Mouse (Mus musculus) hindbrain, postnatal 0 days (tissue): ENCODE measurements around the gene Tmem126a. TPM values are rescaled to one million over a fixed set of nuclear protein-coding genes. Genes with fewer than 3 reads are reported as not detected.

Experiments
- ATAC-seq: fragments of 200-750 bp; cut with Nextera tagmentation; 2 replicates; pipeline ENCODE4 v1.8.0; 2017; ENCODE audit warnings: mild to moderate bottlenecking, moderate TSS enrichment, moderate library complexity
- DNase-seq: peaks from one replicate; pipeline ENCODE4 v3.0.0-alpha.2; 2015; ENCODE audit warnings: low spot score
- H3K27ac ChIP-seq: fragments of 300-500 bp; sonication (generic); 2 replicates; pipeline ENCODE4 v1.5.1; 2014; ENCODE audit warnings: mild to moderate bottlenecking
- H3K27me3 ChIP-seq: fragments of 300-500 bp; sonication (generic); 2 replicates; pipeline ENCODE4 v1.6.1; 2014; ENCODE audit warnings: low read length, mixed read lengths; ENCODE audit not compliant: insufficient read depth
- H3K36me3 ChIP-seq: fragments of 300-500 bp; sonication (generic); 2 replicates; pipeline ENCODE4 v1.6.1; 2014; ENCODE audit warnings: low read length, mixed read lengths; ENCODE audit not compliant: insufficient read depth
- H3K4me1 ChIP-seq: fragments of 300-500 bp; sonication (generic); 2 replicates; pipeline ENCODE4 v1.6.1; 2014; ENCODE audit warnings: antibody characterized with exemption, low read length, mixed read lengths; ENCODE audit not compliant: insufficient read depth
- H3K4me2 ChIP-seq: fragments of 300-500 bp; sonication (generic); 2 replicates; pipeline ENCODE4 v1.6.1; 2014; ENCODE audit warnings: low read depth, mild to moderate bottlenecking, low read length, moderate library complexity, mixed read lengths
- H3K4me3 ChIP-seq: fragments of 300-500 bp; sonication (generic); 2 replicates; pipeline ENCODE4 v1.5.1; 2014; ENCODE audit warnings: low read length
- H3K9ac ChIP-seq: fragments of 300-500 bp; sonication (generic); replicated peaks from 2 replicates; pipeline ENCODE4 v1.6.1; 2014; ENCODE audit warnings: mild to moderate bottlenecking, low read length, moderate library complexity, mixed read lengths
- H3K9me3 ChIP-seq: fragments of 300-500 bp; sonication (generic); 2 replicates; pipeline ENCODE4 v1.6.1; 2016; ENCODE audit warnings: low read length, mixed read lengths
- CTCF ChIP-seq: IDR thresholded peaks from 2 replicates; pipeline ENCODE4 v1.5.1; 2016; ENCODE audit warnings: antibody characterized with exemption, control low read depth, low read depth
- WGBS: fragments of 180-500 bp; shearing (Covaris S2); extraction: QIAGEN DNeasy Blood & Tissue Kit; methylation state at CpG from one replicate; pipeline ENCODE4 v1.1.7; 2014; 5-methylcytosine and 5-hydroxymethylcytosine counted together
- polyA plus RNA-seq: library from polyadenylated mRNA; unstranded; fragments of >200 nt; fragmentation: Nextera tagmentation; extraction: Ambion mirVana; gene quantifications from 2 replicates; pipeline ENCODE4 v1.2.1, GENCODE M21; 2015
- total RNA-seq: library from RNA; depleted of rRNA; stranded (reverse); fragments of >200 nt; gene quantifications from 2 replicates; pipeline ENCODE4 v1.2.3, GENCODE M21; 2014; rRNA removed

Gene Tmem126a
- total RNA-seq (50.7 and 55.9 TPM in 2 replicates), polyA plus RNA-seq (139 and 145 TPM in 2 replicates)

DNA sequence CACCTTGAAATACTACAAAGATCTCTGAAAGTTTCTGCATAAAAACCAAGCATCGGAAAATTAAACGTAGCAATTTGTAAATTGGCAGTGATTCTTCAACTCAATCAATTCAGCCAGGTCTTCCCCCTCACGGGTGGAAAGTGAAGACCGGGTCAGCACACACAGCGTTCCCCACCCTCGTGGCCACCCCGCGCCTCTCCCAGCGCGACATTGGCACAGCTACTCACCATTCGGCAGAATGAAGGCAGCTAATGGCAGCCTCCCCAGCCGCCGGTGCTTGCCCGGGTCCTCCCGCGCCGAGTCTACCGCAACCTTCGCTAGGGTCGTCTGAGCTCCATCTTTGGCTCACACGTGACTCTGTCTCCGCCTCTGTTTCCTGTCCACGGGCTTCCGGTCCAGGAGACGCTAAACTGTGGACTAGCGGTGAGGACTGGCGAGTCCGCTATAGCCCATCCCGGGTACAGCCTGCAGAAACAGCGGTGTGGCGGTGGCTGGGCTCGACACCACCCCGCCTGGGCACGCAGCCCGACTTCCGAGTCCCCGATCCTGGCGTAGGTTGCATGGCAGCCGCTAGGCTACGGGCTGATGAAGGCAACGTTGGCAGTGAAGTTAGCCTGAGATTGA is at the start of gene Tmem126a:
TSS of gene Tmem126a (minus strand) at position 385 of the 624 bp plus-strand sequence.
- Histone ChIP-seq H3K27ac (peak within 1 kb of the TSS; percentile 94), H3K27me3 (no peaks in the 10 kb centered on the region), H3K36me3 (0 out of 2 replicates have a peak, but pooled peaks cover 12% of the 10 kb centered on the region), H3K4me2 (peak within 1 kb of the TSS; percentile 66), H3K9ac (peak within 1 kb of the TSS; percentile 66), H3K4me1 (no peaks in the 10 kb centered on the region), H3K4me3 (peak within 1 kb of the TSS; percentile 74), H3K9me3 (no peaks in the 10 kb centered on the region)
- DNase-seq, result peak; percentile 94
- ATAC-seq, result peak; percentile 99
- WGBS, result under 1% methylated on average over 41 of the region's 41 CpGs
- TF ChIP-seq CTCF, result peak; percentile 71

DNA sequence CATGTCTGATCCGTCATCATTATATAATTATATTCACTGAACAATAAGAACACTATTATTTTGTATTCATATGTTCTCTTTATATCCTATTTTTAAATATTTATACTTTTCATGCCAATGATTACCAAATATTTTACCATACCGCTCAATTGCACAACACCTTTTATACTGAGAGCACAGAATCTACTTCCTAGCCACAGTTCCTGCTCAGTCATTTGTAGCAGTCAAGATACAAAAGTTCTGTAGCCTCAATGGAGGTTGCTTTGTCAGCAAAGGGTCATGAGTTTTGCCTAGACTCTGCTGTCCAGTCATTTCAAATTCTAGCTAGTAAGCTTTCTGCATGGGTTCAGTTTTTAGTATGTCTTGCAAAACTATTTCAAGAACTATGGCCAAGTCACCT is 25.6 kb upstream of the Tmem126a start:
- DNase-seq (no peak), ATAC-seq (no peak)
- H3K27ac ChIP-seq, result no peak overlapping the region
- H3K4me3 ChIP-seq, result no peak overlapping the region
- no peak overlapping the region for H3K4me2 ChIP-seq
- TF ChIP-seq CTCF, result no peak
- no peaks in the 10 kb centered on the region for H3K36me3 ChIP-seq
- H3K9me3 ChIP-seq, result no peaks in the 10 kb centered on the region
- no peak overlapping the region for H3K9ac ChIP-seq
- no peaks in the 10 kb centered on the region for H3K4me1 ChIP-seq
- WGBS, result 94% methylated on average over 2 of the region's 2 CpGs
- H3K27me3 ChIP-seq, result no peaks in the 10 kb centered on the region

- Histone ChIP-seq H3K27me3 (no peaks in the 10 kb centered on the region), H3K9me3 (no peaks in the 10 kb centered on the region), H3K9ac (peak within 1 kb of the TSS; percentile 68), H3K4me1 (no peaks in the 10 kb centered on the region), H3K4me2 (peak within 1 kb of the TSS; percentile 91), H3K4me3 (peak within 1 kb of the TSS; percentile 73), H3K36me3 (no peaks in the 10 kb centered on the region), H3K27ac (peak within 1 kb of the TSS; percentile 93)
- peak; percentile 60 for DNase-seq
- WGBS, result under 1% methylated on average over 32 of the region's 32 CpGs
- no peak for ATAC-seq
- no peak for TF ChIP-seq CTCF
Measured at GRCm38 (mm10) chr7:90476313-90477245, 19.6 kb upstream of the Tmem126a start, which contains the start of gene Dlg2. Gene Dlg2, plus strand, starts transcription at chr7:90476672.

- whole genome bisulfite sequencing, result 0% methylated on average over 36 of the region's 36 CpGs
- Histone ChIP-seq H3K4me1 (no peaks in the 10 kb centered on the region), H3K4me2 (peak within 1 kb of the TSS; percentile 91), H3K36me3 (no peaks in the 10 kb centered on the region), H3K9me3 (no peaks in the 10 kb centered on the region), H3K4me3 (peak within 1 kb of the TSS; percentile 73), H3K9ac (peak within 1 kb of the TSS; percentile 68), H3K27me3 (no peaks in the 10 kb centered on the region), H3K27ac (peak within 1 kb of the TSS; percentile 93)
- TF ChIP-seq CTCF, result no peak
- ATAC-seq (peak; percentile 100), DNase-seq (peak; percentile 99)
Measured at GRCm38 (mm10) chr7:90475793-90476312, 18.8 kb upstream of the Tmem126a start, which contains the start of gene Tmem126b. Gene Tmem126b, minus strand, starts transcription at chr7:90476001.

DNA sequence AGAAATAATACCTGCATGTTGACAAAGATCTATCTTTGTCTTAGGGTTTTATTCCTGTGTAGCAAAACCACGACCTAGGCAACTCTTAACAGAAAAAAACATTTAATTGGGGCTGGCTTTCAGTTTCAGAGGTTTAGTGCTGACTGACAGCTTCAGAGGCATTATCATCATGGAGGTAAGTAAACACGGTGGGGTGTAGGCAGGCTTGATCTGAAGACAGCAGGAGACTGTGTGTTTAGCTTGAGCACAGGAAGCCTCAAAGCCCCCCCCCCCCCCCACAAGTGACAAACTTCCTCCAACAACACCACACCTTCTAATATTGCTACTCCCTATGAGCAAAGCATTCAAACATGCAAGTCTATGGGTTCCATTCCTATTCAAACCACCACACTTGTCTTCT is 16.5 kb upstream of the Tmem126a start:
- Histone ChIP-seq H3K27ac (no peak overlapping the region), H3K4me3 (no peak overlapping the region), H3K4me1 (no peaks in the 10 kb centered on the region), H3K9ac (no peak overlapping the region), H3K9me3 (no peaks in the 10 kb centered on the region), H3K36me3 (0 out of 2 replicates have a peak, but pooled peaks cover 6% of the 10 kb centered on the region), H3K27me3 (no peaks in the 10 kb centered on the region), H3K4me2 (no peak overlapping the region)
- WGBS, result 72% methylated on average over 2 of the region's 2 CpGs
- no peak for ATAC-seq
- no peak for TF ChIP-seq CTCF
- no peak for DNase-seq

GRCm38 (mm10) chr7:90461441-90461840 is 4.4 kb upstream of the Tmem126a start:
- no peak overlapping the region for H3K4me2 ChIP-seq
- H3K4me1 ChIP-seq, result no peaks in the 10 kb centered on the region
- no peak for TF ChIP-seq CTCF
- H3K4me3 ChIP-seq, result no peak overlapping the region
- WGBS, result 94% methylated on average over 5 of the region's 5 CpGs
- no peaks in the 10 kb centered on the region for H3K27me3 ChIP-seq
- H3K27ac ChIP-seq, result no peak overlapping the region
- no peak overlapping the region for H3K9ac ChIP-seq
- H3K9me3 ChIP-seq, result no peaks in the 10 kb centered on the region
- DNase-seq, result no peak
- no peak for ATAC-seq
- H3K36me3 ChIP-seq, result no peaks in the 10 kb centered on the region
